Mouse (Mus musculus) liver, adult 2 months (tissue): ENCODE measurements around the gene Fam124a.

ENCODE experiments used
- CTCF ChIP-seq: fragments of 200-500 bp; IDR thresholded peaks from 2 replicates; pipeline ENCODE4 v1.5.1; 2011; ENCODE audit warnings: low read depth, low read length, control low read depth
- POLR2A ChIP-seq: fragments of 200-500 bp; IDR thresholded peaks from 2 replicates; pipeline ENCODE4 v1.6.1; 2011; ENCODE audit warnings: low read length, control low read depth; ENCODE audit not compliant: insufficient read depth; ENCODE audit errors: extremely low read depth

- no peak for TF ChIP-seq CTCF
- no peak for TF ChIP-seq POLR2A
These were observed 13.9 kb downstream of the Fam124a start for GRCm38 (mm10) chr14:62569463-62569862.
